Mouse (Mus musculus): Measurements from ENCODE around the gene Fbxo3.
"Not testable (repeated sequence)": the region's sequence is repeated elsewhere in the genome, so short reads cannot be mapped to it uniquely, and the experiment has no call there.

DNA sequence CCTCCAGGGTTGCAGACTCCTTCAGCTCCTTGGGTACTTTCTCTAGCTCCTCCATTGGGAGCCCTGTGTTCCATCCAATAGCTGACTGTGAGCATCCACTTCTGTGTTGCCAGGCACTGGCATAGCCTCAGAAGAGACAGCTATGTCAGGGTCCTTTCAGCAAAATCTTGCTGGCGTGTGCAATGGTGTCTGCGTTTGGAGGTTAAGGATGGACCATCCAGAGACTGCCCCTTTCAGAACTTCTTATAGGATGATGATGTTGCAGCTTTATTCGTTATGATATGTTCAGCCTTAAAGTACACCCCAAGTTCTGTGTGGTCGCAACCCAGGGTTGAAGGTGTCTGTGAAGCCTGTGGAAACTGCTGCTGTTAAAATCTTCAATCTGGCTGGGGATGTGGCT, 69.9 kb downstream of the Fbxo3 start:
- TF ChIP-seq HCFC1 (IDR thresholded peaks at IDR 0.05; ENCODE audit: borderline replicate concordance, insufficient read depth, low read length); ZC3H11A (IDR thresholded peaks at IDR 0.05; ENCODE audit: borderline replicate concordance, low read depth, low read length); MAFK (IDR thresholded peaks at IDR 0.05; ENCODE audit: insufficient read depth, low read depth, low read length); CHD2 (IDR thresholded peaks at IDR 0.05; ENCODE audit: low read depth, low read length): not testable (repeated sequence)

Measured in ES-E14 (cell line).